Mouse (Mus musculus) neutrophil, adult 65 days (primary cell): ENCODE data around the gene Olfr1188. TPM values are rescaled to one million over a fixed set of nuclear protein-coding genes. Genes with fewer than 3 reads are reported as not detected.

Source experiments
- total RNA-seq: library from RNA; stranded (reverse); gene quantifications from 2 replicates; pipeline ENCODE4 v1.2.4, GENCODE M21; 2023

Gene Olfr1188
- not detected in 2 replicates for total RNA-seq

DNA sequence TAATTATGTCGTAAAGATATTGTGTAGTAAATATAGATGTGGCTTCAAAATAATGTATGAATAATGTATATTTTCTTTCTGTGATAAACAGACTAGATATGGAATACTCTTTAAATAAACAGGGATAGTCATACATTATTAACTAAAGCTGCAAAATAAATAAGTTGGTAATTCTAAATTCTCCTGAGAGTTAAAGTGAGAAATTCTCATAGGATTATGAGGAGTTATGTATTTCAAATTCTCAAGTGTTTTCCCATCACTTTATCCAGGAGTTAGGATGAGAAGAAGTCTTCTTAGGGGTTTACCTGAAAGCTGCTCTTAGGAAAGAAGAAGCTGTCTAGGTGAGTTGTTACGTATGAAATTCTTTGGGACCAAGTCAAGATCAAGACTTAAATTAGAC is at the start of gene Olfr1188:
Gene Olfr1188, plus strand, starts transcription at position 301 of the 400 bp plus-strand sequence.

DNA sequence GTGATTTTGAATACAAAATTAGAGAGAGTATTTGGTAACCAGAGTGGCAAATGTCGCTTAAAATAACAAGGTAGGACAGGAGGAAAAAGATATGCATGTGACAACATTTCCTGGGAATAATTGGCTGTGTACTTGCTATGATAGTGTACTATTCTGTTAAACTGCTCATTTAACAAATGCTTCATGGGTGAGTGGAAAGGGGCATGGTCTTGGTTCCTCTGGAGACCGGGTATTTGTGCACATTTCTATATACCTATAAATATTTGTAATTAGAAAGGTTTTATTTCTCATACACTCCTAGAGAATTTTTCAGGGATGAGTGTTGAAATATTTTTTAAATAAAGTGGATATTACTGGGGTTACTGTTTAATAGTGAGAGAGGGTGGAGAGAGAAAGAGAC is 38.5 kb upstream of the Olfr1188 start, which contains the start of gene Olfr1186:
Gene Olfr1186, plus strand, starts transcription at position 301 of the 400 bp plus-strand sequence.

DNA sequence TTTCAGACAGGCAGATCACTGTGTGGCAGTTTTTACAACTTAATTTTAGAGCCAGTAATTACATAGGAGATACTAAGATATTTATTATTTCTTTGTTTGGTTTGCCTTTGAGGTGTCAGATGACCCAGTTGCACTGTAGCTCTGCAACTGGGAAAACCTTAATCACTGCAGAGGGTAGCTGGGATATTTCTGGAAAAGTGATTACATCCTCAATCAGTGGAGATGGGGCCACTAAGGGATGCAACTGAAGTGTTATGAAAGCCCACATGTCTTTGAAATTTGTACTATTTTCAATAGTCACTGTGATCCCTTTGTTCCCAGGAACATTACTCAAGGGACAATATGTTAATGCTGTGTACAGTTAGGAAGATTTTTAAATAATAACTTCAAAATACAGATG is 29.4 kb downstream of the Olfr1188 start, which contains the start of gene Olfr1189:
Gene Olfr1189, plus strand, starts transcription at position 301 of the 400 bp plus-strand sequence.

Other genes starting within 250 kb of the Olfr1188 start
- not detected in 2 replicates for gene Olfr1174-ps, start 241.8 kb upstream of the Olfr1188 start, total RNA-seq
- not detected in 2 replicates for gene Olfr1175-ps, start 229.7 kb upstream of the Olfr1188 start, total RNA-seq
- gene Olfr1176, start 220.2 kb upstream of the Olfr1188 start, total RNA-seq = not detected in 2 replicates
- gene Olfr1177-ps, start 210.4 kb upstream of the Olfr1188 start, total RNA-seq = not detected in 2 replicates
- gene Olfr1178, start 169.9 kb upstream of the Olfr1188 start, total RNA-seq = not detected in 2 replicates
- not detected in 2 replicates for gene Olfr1179, start 150.5 kb upstream of the Olfr1188 start, total RNA-seq
- not detected in 2 replicates for gene Olfr1180, start 137.8 kb upstream of the Olfr1188 start, total RNA-seq
- gene Olfr1181, start 130.8 kb upstream of the Olfr1188 start, total RNA-seq = not detected in 2 replicates
- gene Gm13757, start 107.8 kb upstream of the Olfr1188 start, total RNA-seq = not detected in 2 replicates
- not detected in 2 replicates for gene Olfr1183, start 102.1 kb upstream of the Olfr1188 start, total RNA-seq
- gene Olfr1184, start 73.3 kb upstream of the Olfr1188 start, total RNA-seq = not detected in 2 replicates
- gene Olfr1185-ps1, start 63.6 kb upstream of the Olfr1188 start, total RNA-seq = not detected in 2 replicates
- gene Olfr1186, start 38.4 kb upstream of the Olfr1188 start, total RNA-seq = not detected in 2 replicates
- not detected in 2 replicates for gene Olfr1189, start 29.5 kb downstream of the Olfr1188 start, total RNA-seq
- gene Olfr1191-ps1, start 83.6 kb downstream of the Olfr1188 start, total RNA-seq = 0.06 TPM in 1 of 2 replicates, not detected in the other
- gene Olfr1192-ps1, start 91.6 kb downstream of the Olfr1188 start, total RNA-seq = not detected in 2 replicates
- not detected in 2 replicates for gene Olfr1193, start 118.7 kb downstream of the Olfr1188 start, total RNA-seq
- not detected in 2 replicates for gene Olfr1195, start 132.3 kb downstream of the Olfr1188 start, total RNA-seq
- gene Olfr1196, start 147.7 kb downstream of the Olfr1188 start, total RNA-seq = not detected in 2 replicates
- gene Olfr1197, start 175.4 kb downstream of the Olfr1188 start, total RNA-seq = not detected in 2 replicates
- gene Olfr1198, start 194.4 kb downstream of the Olfr1188 start, total RNA-seq = not detected in 2 replicates
- not detected in 2 replicates for gene Olfr1199, start 203.5 kb downstream of the Olfr1188 start, total RNA-seq
- not detected in 2 replicates for gene Olfr1200, start 213.6 kb downstream of the Olfr1188 start, total RNA-seq
- gene Olfr1201, start 236.1 kb downstream of the Olfr1188 start, total RNA-seq = not detected in 2 replicates